Mouse (Mus musculus) embryonic facial prominence, embryonic 15.5 days (tissue): ENCODE results near the gene Lrrc23. TPM values are rescaled to one million over a fixed set of nuclear protein-coding genes. Genes with fewer than 3 reads are reported as not detected.
A peak's percentile ranks its signal among the peaks of the same experiment; 100 is the strongest.
"Not testable (repeated sequence)": the region's sequence is repeated elsewhere in the genome, so short reads cannot be mapped to it uniquely, and the experiment has no call there.

Experiments
- ATAC-seq: fragments of 200-750 bp; cut with Nextera tagmentation; 2 replicates; pipeline ENCODE4 v1.8.0; 2017; ENCODE audit warnings: low read depth, moderate TSS enrichment; ENCODE audit not compliant: insufficient number of reproducible peaks, low FRiP score, low TSS enrichment
- H3K27ac ChIP-seq: fragments of 300-500 bp; sonication (generic); replicated peaks from 2 replicates; pipeline ENCODE4 v1.5.1; 2015; ENCODE audit warnings: mild to moderate bottlenecking, inconsistent platforms
- H3K27me3 ChIP-seq: fragments of 300-500 bp; sonication (generic); 2 replicates; pipeline ENCODE4 v1.6.1; 2015; ENCODE audit warnings: inconsistent platforms
- H3K36me3 ChIP-seq: fragments of 300-500 bp; sonication (generic); 2 replicates; pipeline ENCODE4 v1.6.1; 2015; ENCODE audit warnings: mild to moderate bottlenecking, inconsistent platforms
- H3K4me1 ChIP-seq: fragments of 300-500 bp; sonication (generic); 2 replicates; pipeline ENCODE4 v1.6.1; 2015; ENCODE audit warnings: inconsistent platforms
- H3K4me2 ChIP-seq: fragments of 300-500 bp; sonication (generic); replicated peaks from 2 replicates; pipeline ENCODE4 v1.6.1; 2015; ENCODE audit warnings: mild to moderate bottlenecking, inconsistent platforms
- H3K4me3 ChIP-seq: fragments of 300-500 bp; sonication (generic); replicated peaks from 2 replicates; pipeline ENCODE4 v1.5.1; 2015; ENCODE audit warnings: mild to moderate bottlenecking, inconsistent platforms
- H3K9ac ChIP-seq: fragments of 300-500 bp; sonication (generic); 2 replicates; pipeline ENCODE4 v1.6.1; 2015; ENCODE audit warnings: inconsistent platforms
- H3K9me3 ChIP-seq: fragments of 300-500 bp; sonication (generic); replicated peaks from 2 replicates; pipeline ENCODE4 v1.6.1; 2016; ENCODE audit warnings: inconsistent platforms
- WGBS: fragments of 180-500 bp; shearing (Covaris S2); methylation state at CpG from one replicate; pipeline ENCODE4 v1.1.7; 2015; 5-methylcytosine and 5-hydroxymethylcytosine counted together
- polyA plus RNA-seq: library from polyadenylated mRNA; unstranded; fragments of >200 nt; fragmentation: Nextera tagmentation; extraction: Ambion mirVana; gene quantifications from 2 replicates; pipeline ENCODE4 v1.2.1, GENCODE M21; 2015

Lrrc23 gene
- polyA plus RNA-seq, 1 experiment from 2014 or later: 47.5 TPM

- Histone ChIP-seq H3K4me1 (peaks cover 40% of the 10 kb centered on the region), H3K27ac (peak overlapping the region; percentile 94), H3K27me3 (no peaks in the 10 kb centered on the region), H3K9ac (peak overlapping the region; percentile 78), H3K36me3 (peaks cover 56% of the 10 kb centered on the region), H3K4me3 (peak overlapping the region; percentile 73), H3K9me3 (no peaks in the 10 kb centered on the region), H3K4me2 (peak overlapping the region; percentile 79)
- WGBS: 0% methylated on average over 18 of the region's 18 CpGs
- ATAC-seq: peak; percentile 63
Observed at GRCm38 (mm10) chr6:124813496-124813895, 34.0 kb upstream of the Lrrc23 start.

DNA sequence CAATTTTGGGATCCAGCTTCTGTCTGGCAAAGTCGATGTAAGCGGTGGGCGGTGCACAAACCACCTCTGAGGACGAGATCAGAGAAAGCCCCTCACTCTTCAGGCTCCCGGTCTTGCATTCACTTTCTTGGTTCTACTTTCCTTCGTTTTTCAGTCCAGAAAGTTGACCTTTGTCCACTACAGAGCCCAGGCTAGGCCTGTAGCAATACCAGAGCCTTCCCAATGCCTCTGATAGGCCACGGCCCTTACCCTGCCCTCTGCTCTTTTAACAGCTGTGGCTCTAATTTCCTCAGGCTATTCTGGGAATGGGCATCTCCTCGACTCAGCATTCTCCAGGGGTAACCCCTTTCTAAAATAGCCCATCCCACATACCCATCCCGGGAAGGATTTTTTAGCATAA is 33.3 kb upstream of the Lrrc23 start:
- Histone ChIP-seq H3K4me2 (peak overlapping the region; percentile 79), H3K27ac (peak overlapping the region; percentile 94), H3K9me3 (no peaks in the 10 kb centered on the region), H3K36me3 (peaks cover 50% of the 10 kb centered on the region), H3K27me3 (no peaks in the 10 kb centered on the region), H3K4me1 (peaks cover 45% of the 10 kb centered on the region), H3K9ac (peak overlapping the region; percentile 78), H3K4me3 (peak overlapping the region; percentile 73)
- no peak for ATAC-seq
- 11% methylated on average over 9 of the region's 9 CpGs for WGBS

DNA sequence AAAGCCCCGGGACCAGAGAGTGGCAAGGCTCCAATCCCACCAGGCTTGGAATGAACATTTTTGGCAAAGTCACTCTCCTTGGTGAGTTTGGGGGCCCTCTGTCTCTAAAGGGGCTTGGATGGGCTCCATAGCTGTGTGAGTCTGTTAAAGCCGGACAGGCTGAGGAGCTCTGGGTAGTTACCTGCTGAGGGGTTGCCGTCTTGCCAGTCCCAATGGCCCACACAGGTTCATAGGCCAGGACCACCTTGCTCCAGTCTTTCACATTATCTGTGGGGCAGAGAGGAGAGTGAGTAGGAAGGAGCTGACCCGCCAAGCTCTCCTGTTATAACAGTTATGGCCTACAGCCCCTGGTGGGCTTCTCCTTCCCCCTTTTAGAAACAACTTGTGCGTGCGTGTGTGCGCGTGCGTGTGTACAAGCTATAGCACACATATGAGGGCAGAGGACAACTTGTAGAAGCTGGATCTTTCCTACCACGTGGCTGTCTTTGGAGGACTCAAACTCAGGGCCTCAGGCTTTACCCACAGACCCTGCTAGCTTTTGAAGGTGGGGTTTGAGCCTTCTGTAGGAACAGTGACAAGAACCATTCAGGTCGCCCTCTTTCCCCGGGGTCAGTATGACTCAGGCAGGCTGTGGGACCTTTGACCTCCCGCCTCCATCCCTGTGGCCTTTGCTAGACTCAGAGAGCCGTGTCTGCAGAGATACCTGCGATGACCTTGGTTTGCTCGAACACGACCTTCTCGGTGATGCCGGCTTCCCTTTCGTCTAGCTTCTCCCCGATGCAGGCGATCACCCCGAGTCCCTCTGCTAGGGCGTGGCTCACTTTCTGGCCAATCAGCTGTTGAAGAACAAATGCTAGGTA is 32.4 kb upstream of the Lrrc23 start:
- H3K36me3 ChIP-seq: peaks cover 41% of the 10 kb centered on the region
- 0 out of 2 replicates have a peak overlapping the region, but pooled peaks have one; percentile 78 for H3K9ac ChIP-seq
- peak overlapping the region; percentile 79 for H3K4me2 ChIP-seq
- H3K4me3 ChIP-seq: peak overlapping the region; percentile 73
- no peak for ATAC-seq
- H3K27me3 ChIP-seq: no peaks in the 10 kb centered on the region
- H3K9me3 ChIP-seq: no peaks in the 10 kb centered on the region
- WGBS: 76% methylated on average over 24 of the region's 24 CpGs
- peaks cover 45% of the 10 kb centered on the region for H3K4me1 ChIP-seq
- H3K27ac ChIP-seq: peak overlapping the region; percentile 94

DNA sequence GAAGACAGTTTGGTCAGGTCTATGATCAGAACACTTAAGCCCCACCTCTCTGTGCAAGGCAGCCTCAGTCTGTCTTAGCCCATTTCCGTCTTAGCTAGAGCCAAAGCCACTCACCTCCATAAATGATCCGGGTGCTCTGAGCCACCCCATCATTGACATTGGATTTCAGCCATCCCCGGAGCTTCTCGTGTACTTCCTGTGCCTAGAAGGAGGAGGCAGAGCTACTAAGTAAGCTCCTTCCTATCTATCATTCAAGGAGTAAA is 31.8 kb upstream of the Lrrc23 start:
- peak overlapping the region; percentile 94; the same call in 1 of the 2 replicates for H3K27ac ChIP-seq
- no peak overlapping the region for H3K9ac ChIP-seq
- ATAC-seq: no peak
- no peak overlapping the region for H3K4me2 ChIP-seq
- no peaks in the 10 kb centered on the region for H3K9me3 ChIP-seq
- H3K36me3 ChIP-seq: peaks cover 35% of the 10 kb centered on the region
- WGBS: 85% methylated on average over 4 of the region's 4 CpGs
- H3K27me3 ChIP-seq: no peaks in the 10 kb centered on the region
- peaks cover 48% of the 10 kb centered on the region for H3K4me1 ChIP-seq
- no peak overlapping the region for H3K4me3 ChIP-seq

DNA sequence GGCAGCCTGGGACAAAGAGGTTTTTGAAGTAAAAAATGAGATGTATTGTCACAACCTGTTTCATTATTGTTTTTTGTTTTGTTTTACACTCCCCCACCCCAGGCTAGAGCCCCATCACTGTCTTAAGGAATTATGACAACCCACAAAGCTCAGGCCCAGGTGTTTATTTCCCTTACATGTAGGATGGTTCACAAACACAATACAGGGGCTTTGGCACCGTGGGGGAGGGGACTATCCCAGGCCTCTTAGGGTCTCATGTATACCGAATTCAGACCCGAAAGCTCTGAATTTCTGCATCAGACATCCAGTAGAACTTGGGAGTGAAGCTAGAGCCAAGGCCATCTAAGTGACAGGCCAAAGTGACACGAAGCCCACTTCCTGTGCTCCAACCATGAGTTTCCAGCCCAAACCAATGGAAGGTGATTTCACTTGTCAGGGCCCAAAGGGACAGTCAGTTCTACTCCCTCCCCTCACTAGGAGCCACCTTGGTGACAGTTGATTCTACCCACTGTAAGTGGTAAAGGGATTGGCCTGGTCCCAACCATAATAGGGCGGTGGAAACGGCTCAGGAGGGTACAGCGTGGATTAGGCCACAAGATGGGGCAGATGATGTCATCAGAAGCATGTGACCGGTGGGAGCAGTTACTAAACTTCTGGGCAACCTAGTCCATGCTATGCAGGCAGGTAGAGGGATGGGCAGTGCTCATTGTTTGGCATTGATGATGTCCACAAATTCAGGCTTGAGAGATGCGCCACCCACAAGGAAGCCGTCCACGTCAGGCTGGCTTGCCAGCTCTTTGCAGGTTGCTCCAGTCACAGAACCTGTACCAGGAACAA is 31.3 kb upstream of the Lrrc23 start:
- Histone ChIP-seq H3K4me2 (peak overlapping the region; percentile 76; the same call in 1 of the 2 replicates), H3K36me3 (peaks cover 31% of the 10 kb centered on the region), H3K4me1 (peaks cover 52% of the 10 kb centered on the region), H3K27ac (peak overlapping the region; percentile 88; the same call in 1 of the 2 replicates)
- not testable (repeated sequence) for H3K27me3 ChIP-seq, H3K9ac ChIP-seq, ATAC-seq, H3K9me3 ChIP-seq, H3K4me3 ChIP-seq
- 83% methylated on average over 11 of the region's 11 CpGs for WGBS

DNA sequence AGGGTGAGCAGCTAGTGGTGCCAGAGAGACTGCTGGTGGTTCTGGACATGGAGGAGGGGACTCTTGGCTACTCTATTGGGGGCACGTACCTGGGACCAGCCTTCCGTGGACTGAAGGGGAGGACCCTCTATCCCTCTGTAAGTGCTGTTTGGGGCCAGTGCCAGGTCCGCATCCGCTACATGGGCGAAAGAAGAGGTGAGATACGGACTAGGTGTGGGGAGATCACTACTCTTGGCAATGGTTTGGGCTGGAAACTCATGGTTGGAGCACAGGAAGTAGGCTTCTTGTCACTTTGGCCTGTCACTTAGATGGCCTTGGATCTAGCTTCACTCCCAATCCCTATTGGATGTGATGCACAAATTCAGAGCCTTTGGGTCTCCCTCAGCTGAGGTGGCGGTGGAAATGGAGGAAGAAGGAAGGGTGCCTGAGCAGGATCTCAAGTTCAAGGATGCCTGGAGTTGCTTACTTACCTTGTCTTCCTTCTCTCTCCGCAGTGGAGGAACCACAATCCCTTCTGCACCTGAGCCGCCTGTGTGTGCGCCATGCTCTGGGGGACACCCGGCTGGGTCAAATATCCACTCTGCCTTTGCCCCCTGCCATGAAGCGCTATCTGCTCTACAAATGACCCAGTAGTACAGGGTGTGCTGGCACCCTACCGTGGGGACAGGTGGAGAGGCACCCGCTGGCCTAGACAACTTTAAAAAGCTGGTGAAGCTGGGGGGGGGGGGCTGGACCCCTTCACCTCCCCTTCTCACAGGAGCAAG is 30.4 kb upstream of the Lrrc23 start:
- no peaks in the 10 kb centered on the region for H3K9me3 ChIP-seq
- H3K4me3 ChIP-seq: peak overlapping the region; percentile 49
- peaks cover 24% of the 10 kb centered on the region for H3K36me3 ChIP-seq
- H3K27ac ChIP-seq: peak overlapping the region; percentile 88
- WGBS: 47% methylated on average over 14 of the region's 14 CpGs
- H3K27me3 ChIP-seq: no peaks in the 10 kb centered on the region
- peaks cover 57% of the 10 kb centered on the region for H3K4me1 ChIP-seq
- peak overlapping the region; percentile 76 for H3K4me2 ChIP-seq
- no peak for ATAC-seq
- peak overlapping the region; percentile 23 for H3K9ac ChIP-seq

GRCm38 (mm10) chr6:124809052-124809774 is 29.7 kb upstream of the Lrrc23 start:
- H3K9me3 ChIP-seq: no peaks in the 10 kb centered on the region
- H3K4me1 ChIP-seq: peaks cover 53% of the 10 kb centered on the region
- peak; percentile 8 for ATAC-seq
- under 1% methylated on average over 34 of the region's 35 CpGs for WGBS
- peak overlapping the region; percentile 49 for H3K4me3 ChIP-seq
- H3K4me2 ChIP-seq: peak overlapping the region; percentile 76
- H3K9ac ChIP-seq: peak overlapping the region; percentile 23
- peaks cover 24% of the 10 kb centered on the region for H3K36me3 ChIP-seq
- H3K27me3 ChIP-seq: no peaks in the 10 kb centered on the region
- H3K27ac ChIP-seq: peak overlapping the region; percentile 88

- peak within 1 kb of the TSS; percentile 76 for H3K4me2 ChIP-seq
- peak within 1 kb of the TSS; percentile 23 for H3K9ac ChIP-seq
- ATAC-seq: peak; percentile 21
- no peaks in the 10 kb centered on the region for H3K9me3 ChIP-seq
- peaks cover 24% of the 10 kb centered on the region for H3K36me3 ChIP-seq
- no peaks in the 10 kb centered on the region for H3K27me3 ChIP-seq
- H3K4me3 ChIP-seq: peak within 1 kb of the TSS; percentile 49
- peaks cover 52% of the 10 kb centered on the region for H3K4me1 ChIP-seq
- 5% methylated on average over 29 of the region's 29 CpGs for WGBS
- peak within 1 kb of the TSS; percentile 88 for H3K27ac ChIP-seq
Observed at GRCm38 (mm10) chr6:124808358-124809012, 29.0 kb upstream of the Lrrc23 start, which contains the start of gene Spsb2. TSS of gene Spsb2 (plus strand) at chr6:124808661.

DNA sequence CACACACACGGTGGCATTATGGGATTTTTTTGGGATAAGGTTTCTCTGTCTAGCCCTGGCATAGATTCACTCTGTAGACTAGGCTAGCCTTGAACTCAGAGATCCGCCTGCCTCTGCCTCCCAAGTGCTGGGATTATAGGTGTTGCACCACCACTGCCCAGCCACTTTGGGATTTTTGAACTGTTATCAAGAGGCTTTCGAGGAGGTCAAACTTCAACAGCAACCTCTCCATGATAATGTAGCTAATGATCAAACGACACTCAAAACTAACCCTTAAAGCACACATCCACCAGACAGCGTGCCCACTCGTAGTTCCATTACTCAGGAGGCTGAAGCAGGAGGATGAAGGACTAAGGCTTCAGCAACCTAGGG is 28.4 kb upstream of the Lrrc23 start:
- H3K4me1 ChIP-seq: peaks cover 52% of the 10 kb centered on the region
- H3K9me3 ChIP-seq: no peaks in the 10 kb centered on the region
- ATAC-seq: no peak
- peak overlapping the region; percentile 76 for H3K4me2 ChIP-seq
- no peak overlapping the region; the same call in 1 of the 2 replicates for H3K9ac ChIP-seq
- peaks cover 24% of the 10 kb centered on the region for H3K36me3 ChIP-seq
- H3K27me3 ChIP-seq: no peaks in the 10 kb centered on the region
- peak overlapping the region; percentile 88 for H3K27ac ChIP-seq
- 85% methylated on average over 6 of the region's 6 CpGs for WGBS
- peak overlapping the region; percentile 49 for H3K4me3 ChIP-seq

DNA sequence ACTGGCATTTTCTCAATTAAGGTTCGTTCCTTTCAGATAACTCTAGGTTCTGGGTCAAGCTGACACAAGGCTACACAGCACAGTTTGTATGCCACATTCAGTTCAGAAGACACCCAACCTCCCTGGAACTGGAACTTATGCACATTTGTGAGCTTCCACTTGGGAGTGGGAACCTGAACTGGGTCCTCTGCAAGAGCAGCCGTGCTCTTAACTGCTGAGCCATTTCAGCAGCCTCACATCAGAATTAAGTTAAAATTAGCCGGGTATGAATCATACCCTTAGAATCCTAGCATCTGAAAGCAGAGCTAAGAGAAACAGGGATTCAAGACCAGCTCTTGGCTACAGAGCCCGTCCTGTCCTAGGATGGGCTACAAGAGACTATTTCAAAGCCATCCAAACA is 27.8 kb upstream of the Lrrc23 start:
- Histone ChIP-seq H3K9ac (no peak overlapping the region), H3K4me3 (no peak overlapping the region), H3K27me3 (no peaks in the 10 kb centered on the region), H3K4me2 (no peak overlapping the region), H3K27ac (no peak overlapping the region), H3K36me3 (peaks cover 23% of the 10 kb centered on the region), H3K4me1 (peaks cover 46% of the 10 kb centered on the region), H3K9me3 (no peaks in the 10 kb centered on the region)
- ATAC-seq: no peak
- WGBS: 61% methylated on average over 4 of the region's 4 CpGs
